Mouse (Mus musculus) midbrain, embryonic 10.5 days (tissue): ENCODE measurements around the gene Nuak1. TPM values are rescaled to one million over a fixed set of nuclear protein-coding genes. Genes with fewer than 3 reads are reported as not detected.
"Not testable (repeated sequence)": the region's sequence is repeated elsewhere in the genome, so short reads cannot be mapped to it uniquely, and the experiment has no call there.

ENCODE experiments used
- DNase-seq: peaks from one replicate; pipeline ENCODE4 v3.0.0-alpha.2; 2017; ENCODE audit warnings: low spot score
- H3K27ac ChIP-seq: fragments of 300-500 bp; sonication (generic); replicated peaks from 2 replicates; pipeline ENCODE4 v1.5.1; 2016; ENCODE audit warnings: mild to moderate bottlenecking
- H3K27me3 ChIP-seq: fragments of 300-500 bp; sonication (generic); 2 replicates; pipeline ENCODE4 v1.6.1; 2016; ENCODE audit warnings: low read depth, mild to moderate bottlenecking; ENCODE audit not compliant: poor library complexity, severe bottlenecking
- H3K36me3 ChIP-seq: fragments of 300-500 bp; sonication (generic); 2 replicates; pipeline ENCODE4 v1.6.1; 2016; ENCODE audit warnings: mild to moderate bottlenecking, moderate library complexity
- H3K4me1 ChIP-seq: fragments of 300-500 bp; sonication (generic); 2 replicates; pipeline ENCODE4 v1.6.1; 2016
- H3K4me3 ChIP-seq: fragments of 300-500 bp; sonication (generic); 2 replicates; pipeline ENCODE4 v1.5.1; 2016; ENCODE audit warnings: mild to moderate bottlenecking, moderate library complexity
- H3K9me3 ChIP-seq: fragments of 300-500 bp; sonication (generic); replicated peaks from 2 replicates; pipeline ENCODE4 v1.6.1; 2016; ENCODE audit warnings: mild to moderate bottlenecking
- WGBS: fragments of 180-500 bp; shearing (Covaris S2); methylation state at CpG from one replicate; pipeline ENCODE4 v1.1.7; 2016; 5-methylcytosine and 5-hydroxymethylcytosine counted together
- polyA plus RNA-seq: library from polyadenylated mRNA; unstranded; fragments of >200 nt; fragmentation: Nextera tagmentation; extraction: Ambion mirVana; gene quantifications from 2 replicates; pipeline ENCODE4 v1.2.1, GENCODE M21; 2016

Gene Nuak1
- 3.0 and 4.0 TPM in 2 replicates for polyA plus RNA-seq

GRCm38 (mm10) chr10:84440541-84441433, at the start of gene Nuak1:
Nuak1 (minus strand) TSS chr10:84440597.
- no peaks in the 10 kb centered on the region for H3K27me3 ChIP-seq
- peak; percentile 91 for DNase-seq
- peaks cover 4% of the 10 kb centered on the region for H3K36me3 ChIP-seq
- H3K4me1 ChIP-seq = peaks cover 90% of the 10 kb centered on the region
- H3K9me3 ChIP-seq = no peaks in the 10 kb centered on the region
- peak within 1 kb of the TSS; percentile 94 for H3K4me3 ChIP-seq
- H3K27ac ChIP-seq = peak within 1 kb of the TSS; percentile 99
- under 1% methylated on average over 75 of the region's 94 CpGs for WGBS

- no peak overlapping the region for H3K27ac ChIP-seq
- no peak for DNase-seq
Observed at GRCm38 (mm10) chr10:84490115-84490514, 49.7 kb upstream of the Nuak1 start.

GRCm38 (mm10) chr10:84488315-84488714, 47.9 kb upstream of the Nuak1 start:
- Histone ChIP-seq H3K4me1 (0 out of 2 replicates have a peak, but pooled peaks cover 6% of the 10 kb centered on the region), H3K27ac (no peak overlapping the region), H3K4me3 (no peak overlapping the region), H3K9me3 (no peaks in the 10 kb centered on the region), H3K36me3 (no peaks in the 10 kb centered on the region), H3K27me3 (no peaks in the 10 kb centered on the region)
- DNase-seq = peak; percentile 59
- 43% methylated on average over 6 of the region's 6 CpGs for WGBS

More at GRCm38 (mm10) chr10:84490115-84490514, 49.7 kb upstream of the Nuak1 start:
- H3K36me3 ChIP-seq = no peaks in the 10 kb centered on the region
- no peaks in the 10 kb centered on the region for H3K27me3 ChIP-seq
- no peaks in the 10 kb centered on the region for H3K9me3 ChIP-seq
- 0 out of 2 replicates have a peak, but pooled peaks cover 6% of the 10 kb centered on the region for H3K4me1 ChIP-seq
- WGBS = 92% methylated on average over 5 of the region's 5 CpGs
- no peak overlapping the region for H3K4me3 ChIP-seq

GRCm38 (mm10) chr10:84484661-84485060, 44.3 kb upstream of the Nuak1 start:
- Histone ChIP-seq H3K27me3 (no peaks in the 10 kb centered on the region), H3K27ac (0 out of 2 replicates have a peak overlapping the region, but pooled peaks have one; percentile 19), H3K4me1 (peaks cover 19% of the 10 kb centered on the region), H3K9me3 (no peaks in the 10 kb centered on the region), H3K4me3 (no peak overlapping the region), H3K36me3 (no peaks in the 10 kb centered on the region)
- WGBS = 94% methylated on average over 1 of the region's 1 CpGs
- no peak for DNase-seq

GRCm38 (mm10) chr10:84483553-84483952, 43.2 kb upstream of the Nuak1 start:
- no peak for DNase-seq
- Histone ChIP-seq H3K4me3 (no peak overlapping the region), H3K9me3 (no peaks in the 10 kb centered on the region), H3K4me1 (peaks cover 30% of the 10 kb centered on the region), H3K27ac (no peak overlapping the region), H3K36me3 (no peaks in the 10 kb centered on the region), H3K27me3 (no peaks in the 10 kb centered on the region)
- WGBS = 92% methylated on average over 3 of the region's 3 CpGs

GRCm38 (mm10) chr10:84483069-84483468, 42.7 kb upstream of the Nuak1 start:
- no peak for DNase-seq
- H3K4me1 ChIP-seq = peaks cover 33% of the 10 kb centered on the region
- H3K27me3 ChIP-seq = no peaks in the 10 kb centered on the region
- H3K4me3 ChIP-seq = no peak overlapping the region
- no peak overlapping the region for H3K27ac ChIP-seq
- H3K36me3 ChIP-seq = no peaks in the 10 kb centered on the region
- no peaks in the 10 kb centered on the region for H3K9me3 ChIP-seq
- 89% methylated on average over 2 of the region's 2 CpGs for WGBS

- not testable (repeated sequence) for DNase-seq
Observed at GRCm38 (mm10) chr10:84482418-84482817, 42.0 kb upstream of the Nuak1 start.

GRCm38 (mm10) chr10:84481327-84481671, 40.9 kb upstream of the Nuak1 start:
- H3K9me3 ChIP-seq = no peaks in the 10 kb centered on the region
- H3K27ac ChIP-seq = peak overlapping the region; percentile 89
- no peak overlapping the region for H3K4me3 ChIP-seq
- peaks cover 50% of the 10 kb centered on the region for H3K4me1 ChIP-seq
- no peaks in the 10 kb centered on the region for H3K27me3 ChIP-seq
- no peaks in the 10 kb centered on the region for H3K36me3 ChIP-seq
- 71% methylated on average over 5 of the region's 5 CpGs for WGBS
- no peak for DNase-seq

More at GRCm38 (mm10) chr10:84482418-84482817, 42.0 kb upstream of the Nuak1 start:
- H3K4me3 ChIP-seq, H3K36me3 ChIP-seq, H3K9me3 ChIP-seq, H3K27me3 ChIP-seq: not testable (repeated sequence)
- Histone ChIP-seq H3K4me1 (peaks cover 39% of the 10 kb centered on the region), H3K27ac (0 out of 2 replicates have a peak overlapping the region, but pooled peaks have one; percentile 3)
- 96% methylated on average over 15 of the region's 15 CpGs for WGBS

- Histone ChIP-seq H3K4me3 (no peak overlapping the region), H3K27me3 (no peaks in the 10 kb centered on the region), H3K9me3 (no peaks in the 10 kb centered on the region), H3K4me1 (peaks cover 55% of the 10 kb centered on the region), H3K36me3 (no peaks in the 10 kb centered on the region), H3K27ac (peak overlapping the region; percentile 89)
- WGBS = 66% methylated on average over 8 of the region's 8 CpGs
- no peak for DNase-seq
Observed at GRCm38 (mm10) chr10:84480667-84481326, 40.4 kb upstream of the Nuak1 start.

GRCm38 (mm10) chr10:84480146-84480545, 39.7 kb upstream of the Nuak1 start:
- Histone ChIP-seq H3K4me1 (peaks cover 62% of the 10 kb centered on the region), H3K27ac (peak overlapping the region; percentile 89), H3K27me3 (no peaks in the 10 kb centered on the region), H3K4me3 (no peak overlapping the region), H3K9me3 (no peaks in the 10 kb centered on the region), H3K36me3 (no peaks in the 10 kb centered on the region)
- WGBS = 64% methylated on average over 4 of the region's 4 CpGs
- DNase-seq = no peak

- peak; percentile 97 for DNase-seq
- H3K4me1 ChIP-seq = peaks cover 62% of the 10 kb centered on the region
Observed at GRCm38 (mm10) chr10:84477613-84478076, 37.2 kb upstream of the Nuak1 start.

GRCm38 (mm10) chr10:84477045-84477612, 36.7 kb upstream of the Nuak1 start:
- Histone ChIP-seq H3K9me3 (no peaks in the 10 kb centered on the region), H3K27ac (peak overlapping the region; percentile 89), H3K36me3 (no peaks in the 10 kb centered on the region), H3K27me3 (no peaks in the 10 kb centered on the region), H3K4me1 (peaks cover 62% of the 10 kb centered on the region), H3K4me3 (peak overlapping the region; percentile 20; the same call in 1 of the 2 replicates)
- 52% methylated on average over 4 of the region's 4 CpGs for WGBS
- DNase-seq = peak; percentile 46

More at GRCm38 (mm10) chr10:84477613-84478076, 37.2 kb upstream of the Nuak1 start:
- Histone ChIP-seq H3K9me3 (no peaks in the 10 kb centered on the region), H3K4me3 (peak overlapping the region; percentile 22), H3K27me3 (no peaks in the 10 kb centered on the region), H3K36me3 (no peaks in the 10 kb centered on the region), H3K27ac (peak overlapping the region; percentile 89)
- WGBS = 7% methylated on average over 3 of the region's 3 CpGs
